Mouse (Mus musculus) c-Kit-positive CD71-positive TER-119-negative erythroid progenitor cells, embryonic 14.5 days (primary cell): ENCODE data around the gene Ptrhd1.
"Not testable (repeated sequence)": the region's sequence is repeated elsewhere in the genome, so short reads cannot be mapped to it uniquely, and the experiment has no call there.

Experiments used
- DNase-seq: peaks from one replicate; pipeline ENCODE4 v3.0.0-alpha.2; 2013; ENCODE audit warnings: low read depth

Ptrhd1 gene

DNA sequence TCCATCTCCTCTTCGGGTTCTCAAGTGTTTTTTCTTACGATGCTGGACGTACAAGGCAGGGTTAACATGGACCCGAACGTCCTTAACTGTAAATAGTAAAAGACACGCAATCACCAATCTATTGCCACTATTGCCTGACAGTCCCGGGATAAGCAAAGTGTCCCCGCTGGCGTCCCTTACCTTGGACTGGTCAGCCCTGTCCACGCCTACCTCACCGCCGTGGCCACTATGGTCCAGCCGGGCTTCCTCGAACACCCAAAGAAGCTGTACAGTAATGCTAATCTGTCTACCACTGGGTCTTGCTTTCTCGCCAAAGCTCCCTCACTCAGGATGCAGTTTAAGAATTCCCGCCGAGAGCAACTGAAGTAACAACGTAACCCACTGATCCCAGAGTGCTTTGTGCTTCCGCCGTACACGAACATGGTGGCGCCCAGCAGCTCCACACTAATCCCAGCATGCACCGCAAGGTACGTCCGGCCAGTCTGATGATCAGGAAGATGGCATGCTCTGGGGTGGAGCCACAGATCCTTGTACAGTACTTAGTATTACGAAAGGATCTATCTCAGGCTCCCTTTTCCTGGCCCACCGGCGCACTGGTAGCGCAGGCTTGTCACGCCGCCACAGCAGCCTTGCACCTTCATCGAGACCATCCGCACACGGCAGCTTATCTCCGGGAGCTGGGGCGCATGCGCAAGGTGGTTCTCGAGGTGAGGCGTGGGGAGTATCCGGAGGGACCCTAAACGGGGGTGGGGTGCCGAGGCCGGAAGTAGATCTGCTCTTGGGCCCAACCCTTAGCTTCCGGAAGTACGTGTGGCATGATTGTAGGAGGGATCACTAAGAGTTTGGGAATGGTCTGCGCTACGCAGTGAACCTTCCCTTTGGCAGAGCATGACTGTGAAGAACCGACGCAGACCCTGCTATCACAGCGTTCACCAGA, at the start of gene Ptrhd1, which contains the start of gene Cenpo:
Gene Ptrhd1, plus strand, starts transcription at position 456 of the 937 bp plus-strand sequence.
Gene Cenpo, minus strand, starts transcription at position 723 of the 937 bp plus-strand sequence.
- DNase-seq, result peak; percentile 88

DNA sequence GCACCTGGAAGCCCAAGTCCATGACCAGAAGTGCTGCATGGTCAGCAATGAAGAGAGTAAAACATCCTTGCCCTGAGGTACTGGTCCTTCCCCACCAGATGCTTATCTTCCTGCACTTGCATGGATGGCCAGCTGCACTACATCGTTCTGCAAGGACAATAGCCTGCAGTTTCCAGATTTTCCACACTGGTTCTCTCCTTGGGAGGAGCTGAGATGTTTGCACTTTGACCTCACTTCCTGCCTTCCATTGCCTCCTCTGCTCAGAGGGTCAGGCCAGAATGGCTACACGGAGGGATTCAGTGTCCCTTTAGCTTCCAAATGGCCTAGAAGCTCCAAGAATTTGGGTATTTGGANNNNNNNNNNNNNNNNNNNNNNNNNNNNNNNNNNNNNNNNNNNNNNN, 49.2 kb upstream of the Ptrhd1 start:
- DNase-seq, result no peak

DNA sequence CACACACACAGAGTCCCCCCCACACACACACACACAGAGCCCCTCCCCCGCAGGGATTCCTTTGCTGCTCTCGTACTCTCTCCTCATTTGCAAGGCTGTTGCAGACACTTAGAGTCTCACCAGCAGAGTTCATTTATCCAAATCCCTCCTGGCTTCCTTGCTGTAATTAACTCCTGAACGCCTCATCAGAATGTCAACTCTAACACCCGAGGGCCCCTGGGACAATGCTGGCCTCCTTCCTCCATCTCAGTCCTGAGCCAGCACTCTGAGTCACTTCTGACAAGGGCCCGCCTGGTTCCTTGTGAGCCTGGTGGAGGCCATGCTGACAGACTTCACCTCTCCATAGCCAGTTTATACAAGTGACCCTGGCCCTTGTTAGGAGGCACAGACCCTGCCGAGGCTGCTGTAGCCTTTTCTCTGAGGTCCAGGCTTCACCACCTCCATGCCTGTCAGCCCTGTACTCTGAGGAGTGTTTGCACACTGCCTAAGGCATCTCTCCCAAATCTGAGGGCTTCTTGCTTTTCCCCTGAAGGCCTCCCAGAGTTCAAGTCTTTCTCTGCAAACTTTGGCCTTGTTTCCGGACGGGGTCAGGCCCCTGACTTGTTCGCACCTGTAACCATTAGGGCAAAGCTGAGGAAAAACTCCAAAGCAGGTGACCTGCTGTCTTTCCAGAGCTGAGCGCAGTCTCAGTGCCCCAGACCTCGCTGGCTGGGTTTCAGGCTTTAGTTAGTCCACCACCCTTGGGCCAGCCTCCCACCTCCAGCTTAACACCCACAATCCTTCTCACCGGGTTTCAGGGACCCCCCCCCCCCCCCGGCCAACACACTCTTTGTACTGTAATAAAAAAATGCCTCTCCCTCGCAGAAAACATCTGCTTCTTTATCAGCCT, 45.4 kb upstream of the Ptrhd1 start:
- no peak for DNase-seq

DNA sequence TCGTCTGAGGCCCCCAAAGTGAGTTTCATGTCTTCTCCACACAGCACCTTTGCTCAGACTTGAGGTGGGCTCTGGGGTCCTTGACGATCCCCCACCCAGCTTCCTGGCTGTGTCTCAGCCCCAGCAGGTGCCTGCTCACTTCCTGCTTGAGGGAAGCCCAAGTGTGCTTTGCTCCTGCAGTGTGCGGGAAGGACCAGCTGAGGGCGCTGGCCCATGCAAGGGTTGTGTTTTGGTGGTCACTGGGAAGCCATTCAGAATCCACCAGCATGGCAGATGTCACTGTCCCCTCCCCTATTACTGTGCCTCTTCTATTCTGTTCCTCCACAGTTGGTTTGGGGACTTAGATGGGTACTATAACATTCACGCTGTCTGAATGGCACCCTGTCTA, 44.8 kb upstream of the Ptrhd1 start:
- DNase-seq, result no peak

DNA sequence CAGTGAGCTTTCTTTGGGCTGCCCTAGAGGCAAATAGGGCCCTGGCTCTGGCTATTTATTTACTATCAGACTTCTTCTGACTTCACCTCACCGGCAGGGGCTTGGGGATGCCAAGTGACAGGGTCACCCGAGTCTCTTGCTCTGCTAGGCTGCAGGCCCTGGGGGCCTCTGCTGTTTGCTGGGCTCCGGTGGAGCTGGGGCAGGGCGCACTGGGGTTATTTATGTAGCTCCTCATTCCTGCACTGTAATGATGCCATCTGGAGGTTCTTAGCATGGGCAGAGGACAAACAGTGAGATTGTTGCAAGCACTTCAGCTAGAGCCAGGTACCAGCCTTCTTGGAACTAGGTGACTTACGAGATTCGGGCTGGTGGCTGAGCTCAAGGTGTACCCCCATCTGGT, 41.3 kb upstream of the Ptrhd1 start:
- no peak for DNase-seq

DNA sequence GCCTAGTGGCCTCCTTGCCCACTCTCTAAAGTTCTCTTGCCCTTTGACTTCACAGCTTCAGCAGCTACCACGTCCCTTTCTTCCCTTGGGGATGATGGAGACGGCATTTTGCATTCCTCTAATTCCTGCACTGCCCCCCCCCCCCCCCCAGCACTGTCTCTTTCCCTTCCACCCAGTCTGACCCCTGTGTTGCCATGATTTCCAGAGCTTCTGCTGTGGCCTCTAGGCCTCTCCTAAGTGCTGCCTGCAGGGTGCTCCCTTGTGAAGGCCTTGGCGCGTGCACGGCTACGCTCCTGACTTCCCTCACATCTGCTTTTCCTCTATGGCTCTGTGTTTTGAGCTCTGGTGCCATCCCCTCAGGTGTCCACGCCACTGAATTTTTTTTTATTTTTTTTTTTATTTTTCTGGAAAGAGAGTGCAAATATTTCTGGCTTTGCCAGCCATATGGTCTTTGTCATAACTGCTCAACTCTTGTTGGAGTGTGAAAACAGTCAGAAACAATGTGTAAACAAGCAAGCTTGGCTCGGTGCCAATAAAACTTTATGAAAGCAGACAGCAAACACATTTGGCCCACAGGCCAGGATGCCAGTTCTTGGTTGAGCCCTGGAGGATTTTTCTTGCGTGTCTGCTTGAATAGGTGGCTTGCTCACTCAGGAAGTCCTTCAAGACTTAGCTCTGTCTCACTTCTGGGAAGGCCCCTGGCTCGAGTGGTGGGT, 40.6 kb upstream of the Ptrhd1 start:
- DNase-seq, result no peak

DNA sequence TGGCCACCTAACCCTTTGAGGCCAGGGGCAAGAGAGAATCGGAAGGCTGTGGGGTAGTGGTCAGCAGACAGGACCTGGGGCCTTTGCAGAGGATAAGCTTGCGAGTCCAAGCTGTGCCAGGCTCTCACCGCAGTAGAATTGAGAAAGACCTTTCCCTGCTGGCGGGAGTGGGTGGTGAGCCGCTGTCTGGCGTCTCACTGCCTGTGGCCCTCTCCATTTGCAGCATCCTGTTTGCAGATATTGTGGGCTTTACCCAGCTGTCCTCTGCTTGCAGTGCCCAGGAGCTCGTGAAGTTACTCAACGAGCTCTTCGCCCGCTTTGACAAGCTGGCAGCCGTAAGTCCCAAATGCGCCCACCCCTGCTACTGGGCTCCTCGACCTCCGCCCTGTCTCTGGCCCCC, 39.2 kb upstream of the Ptrhd1 start:
- no peak for DNase-seq

DNA sequence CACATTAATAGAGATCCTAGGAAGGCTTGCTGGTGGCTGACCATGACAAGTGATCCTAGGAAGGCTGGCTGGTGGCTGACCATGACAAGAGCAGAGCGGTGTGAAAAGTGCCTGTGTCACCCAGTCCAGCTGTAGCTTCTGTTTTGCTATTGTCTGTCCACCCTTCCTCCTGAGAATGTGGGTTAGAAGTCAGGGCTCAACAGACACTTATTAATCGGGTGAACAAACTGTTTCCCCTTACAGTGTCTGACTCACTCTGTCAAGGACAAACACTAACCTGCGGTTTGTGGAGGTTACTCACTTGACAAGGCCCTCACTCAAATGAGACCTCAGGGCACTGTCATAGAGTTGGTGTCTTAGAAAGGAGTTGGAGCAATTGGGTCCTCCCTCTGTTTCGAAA, 35.1 kb upstream of the Ptrhd1 start:
- no peak for DNase-seq

DNA sequence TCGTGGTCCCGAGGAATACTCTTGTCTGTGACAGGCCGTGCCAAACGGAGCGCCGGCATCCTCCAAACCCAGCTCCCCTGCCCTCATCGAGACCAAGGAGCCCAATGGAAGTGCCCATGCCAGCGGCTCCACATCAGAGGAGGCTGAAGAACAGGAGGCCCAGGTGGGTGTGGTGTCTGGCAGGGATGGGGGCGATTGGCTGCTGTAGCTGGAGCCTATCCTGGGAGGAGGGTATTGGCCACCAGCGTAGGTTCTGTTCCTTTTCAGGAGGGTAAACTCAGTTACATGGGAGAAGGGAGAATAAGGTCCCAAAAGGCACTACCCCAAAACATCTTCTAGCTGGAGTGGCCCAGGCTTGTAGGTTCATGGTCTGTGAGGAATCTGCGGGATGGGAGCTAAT, 34.6 kb upstream of the Ptrhd1 start:
- DNase-seq, result no peak

DNA sequence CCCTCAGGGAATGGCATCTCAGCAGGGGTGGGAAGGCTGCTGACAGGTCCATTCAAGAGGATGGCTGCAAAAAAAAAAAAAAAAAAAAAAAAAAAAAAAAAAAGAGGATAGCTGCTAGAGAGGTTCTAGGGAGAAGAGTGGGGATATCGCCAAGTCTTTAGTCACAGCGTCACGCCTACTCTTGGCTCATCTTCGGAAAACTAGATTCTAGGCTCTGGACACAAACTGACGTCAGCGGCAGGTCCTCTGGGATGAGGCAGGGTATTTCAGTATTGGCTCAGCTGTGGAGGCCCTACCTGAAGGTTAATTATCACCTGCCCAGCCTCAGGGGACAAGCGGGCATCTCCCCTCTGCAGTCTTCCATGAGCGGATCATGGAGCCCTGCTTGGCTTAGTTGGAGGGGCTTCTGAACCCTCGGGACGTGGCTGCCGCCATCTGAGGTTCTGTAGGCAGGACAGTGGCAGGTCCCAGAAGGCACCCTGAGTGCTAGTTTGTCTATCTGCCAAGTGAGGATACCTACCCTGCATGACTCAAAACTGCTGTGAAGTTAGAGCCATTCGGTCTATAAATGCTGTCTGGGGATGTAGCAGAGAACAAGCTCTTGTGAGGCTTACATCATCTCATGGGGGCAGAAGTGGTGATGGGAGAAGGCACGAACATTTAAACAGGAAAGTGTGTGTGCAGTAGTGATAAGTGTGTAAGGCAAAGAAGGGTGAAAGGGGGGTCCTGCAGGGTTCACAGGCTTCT, 32.2 kb upstream of the Ptrhd1 start:
- no peak for DNase-seq

DNA sequence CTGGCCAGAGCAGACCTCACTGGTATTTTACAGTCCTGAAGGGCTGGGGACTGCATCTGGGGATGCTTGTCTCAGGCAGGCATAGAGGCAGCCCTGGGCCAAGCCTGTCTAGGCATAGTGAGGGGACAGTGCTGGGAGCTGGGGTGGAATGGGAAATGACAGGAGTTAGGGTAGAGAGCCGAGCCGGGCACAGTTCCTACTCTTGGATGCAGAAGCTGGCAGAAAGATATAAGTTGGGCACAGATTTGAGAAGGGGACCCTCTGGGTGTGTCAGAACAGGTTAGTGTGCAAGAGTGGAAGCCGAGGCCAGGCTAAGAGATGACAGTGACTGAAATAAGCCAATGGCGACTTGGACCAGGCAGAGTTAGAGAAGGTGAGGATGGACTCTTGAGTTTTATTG, 31.6 kb upstream of the Ptrhd1 start:
- no peak for DNase-seq

DNA sequence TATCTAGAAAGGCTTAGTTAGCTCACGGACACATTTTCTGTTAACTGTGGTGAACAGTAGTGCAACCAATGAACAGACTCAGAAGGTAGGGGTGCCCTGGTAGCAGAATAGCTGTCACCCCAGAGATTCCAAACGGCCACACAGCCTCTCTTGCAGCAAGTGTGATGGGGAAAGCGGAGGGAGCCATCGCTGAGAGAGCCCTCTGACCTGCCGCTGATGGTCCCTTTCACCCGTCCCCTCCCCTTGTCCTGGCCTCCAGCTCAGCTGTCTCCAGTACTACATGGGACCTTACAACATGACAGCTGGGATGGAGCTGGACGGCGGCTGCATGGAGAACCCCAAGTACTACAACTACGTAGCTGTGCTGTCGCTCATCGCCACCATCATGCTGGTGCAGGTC, 27.7 kb upstream of the Ptrhd1 start:
- DNase-seq, result no peak

DNA sequence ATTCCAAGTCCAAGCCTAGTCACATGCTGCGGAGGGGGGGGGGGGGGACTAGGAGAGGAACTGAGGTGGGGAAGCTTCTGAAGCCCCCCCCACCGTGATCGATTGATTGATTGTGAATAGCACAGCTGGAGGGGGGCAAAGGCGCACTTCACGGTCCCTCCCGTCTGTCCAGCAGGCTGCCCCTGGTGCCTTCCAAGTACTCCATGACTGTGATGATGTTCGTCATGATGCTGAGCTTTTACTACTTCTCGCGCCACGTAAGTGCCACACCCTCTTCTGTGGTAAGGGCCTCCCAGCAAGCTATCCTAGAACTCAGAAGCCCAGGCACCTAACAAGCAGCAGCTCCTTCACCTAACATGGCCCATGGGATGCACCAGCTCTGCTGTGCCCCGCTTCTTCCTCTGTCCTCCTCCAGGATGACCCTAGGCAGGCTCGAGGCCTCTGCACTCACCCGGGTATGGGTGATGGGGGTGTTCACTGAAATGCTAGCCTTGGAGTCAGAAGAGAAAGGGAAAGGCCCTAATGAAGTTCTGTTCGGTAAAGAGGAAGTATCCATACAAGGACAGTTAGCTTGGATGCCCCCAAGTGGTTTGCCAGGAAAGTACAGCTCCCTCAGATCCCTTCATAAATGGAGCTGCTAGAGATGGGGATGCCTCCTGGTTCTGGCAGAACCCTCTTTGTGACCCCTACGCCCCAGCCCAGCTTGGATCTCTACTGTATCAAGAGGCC, 25.3 kb upstream of the Ptrhd1 start:
- no peak for DNase-seq

DNA sequence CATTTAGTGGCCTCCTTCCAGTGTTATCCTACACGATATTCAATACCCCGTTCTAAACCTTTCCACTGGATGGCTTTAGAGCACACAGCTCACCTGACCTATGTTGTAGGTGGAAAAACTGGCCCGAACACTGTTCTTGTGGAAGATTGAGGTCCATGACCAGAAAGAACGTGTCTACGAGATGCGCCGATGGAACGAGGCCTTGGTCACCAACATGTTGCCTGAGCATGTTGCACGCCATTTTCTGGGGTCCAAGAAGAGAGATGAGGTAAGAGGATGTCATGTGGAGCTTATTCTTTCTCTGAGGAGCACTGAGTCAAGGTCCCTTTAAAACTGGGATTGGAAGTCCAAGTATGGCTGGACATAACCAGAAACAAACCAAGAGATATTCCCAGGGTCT, 24.6 kb upstream of the Ptrhd1 start:
- DNase-seq, result no peak

DNA sequence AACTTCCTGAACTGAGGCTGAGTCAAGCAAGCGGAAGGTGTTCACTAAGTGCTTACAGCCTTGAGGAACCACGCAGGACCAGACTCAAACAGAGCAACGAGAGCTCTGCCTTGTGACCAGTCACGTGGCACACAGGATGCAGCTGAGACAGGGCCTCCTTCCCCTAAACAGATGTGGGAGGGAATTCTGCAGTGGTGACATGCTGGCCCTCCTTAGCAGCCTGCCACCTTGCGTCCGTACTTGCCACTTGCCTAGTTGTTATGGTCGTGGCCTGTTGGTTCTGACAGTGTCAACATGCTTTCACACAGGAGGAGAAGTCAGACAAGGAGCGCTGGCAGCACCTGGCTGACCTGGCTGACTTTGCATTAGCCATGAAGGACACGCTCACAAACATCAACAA, 22.7 kb upstream of the Ptrhd1 start:
- no peak for DNase-seq

DNA sequence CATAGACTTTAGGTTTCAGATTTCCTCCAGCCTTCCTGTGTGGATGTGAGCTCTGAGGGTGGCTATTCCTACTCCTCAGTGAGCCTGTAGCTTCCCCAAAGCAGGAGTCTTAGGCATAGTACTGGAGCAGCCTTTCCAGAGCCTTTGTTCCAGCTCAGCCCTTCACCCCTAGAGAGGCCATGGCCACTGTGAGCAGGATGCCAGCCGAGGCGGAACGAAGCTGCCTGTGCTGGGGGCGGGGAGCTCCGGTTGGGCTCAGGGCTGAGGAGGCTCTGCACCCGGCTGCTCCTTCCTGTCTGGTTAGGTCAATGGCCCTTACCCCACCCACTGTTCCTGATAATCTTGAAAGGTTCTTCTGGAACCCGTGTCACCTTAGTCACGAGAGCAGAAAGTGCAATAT, 20.9 kb upstream of the Ptrhd1 start:
- DNase-seq, result no peak

DNA sequence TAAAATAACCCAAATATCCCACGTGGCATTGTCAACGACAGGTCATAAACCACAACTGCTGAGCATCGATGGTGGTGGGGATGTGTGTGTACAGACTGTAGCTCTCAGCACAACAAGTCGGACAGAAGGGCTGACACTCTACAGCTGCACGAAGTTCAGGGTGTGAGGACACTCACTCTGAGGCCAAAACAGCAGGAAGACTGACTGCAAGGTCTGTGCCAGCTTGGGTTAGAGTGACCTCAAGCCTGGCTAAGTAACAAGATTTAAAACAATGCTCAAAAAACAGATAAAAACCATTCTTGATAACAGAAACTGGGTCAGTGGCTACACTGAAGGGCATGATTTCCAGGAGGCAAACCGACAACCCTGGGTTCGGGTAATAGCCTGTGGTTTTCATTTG, 3.7 kb upstream of the Ptrhd1 start:
- DNase-seq, result no peak

DNA sequence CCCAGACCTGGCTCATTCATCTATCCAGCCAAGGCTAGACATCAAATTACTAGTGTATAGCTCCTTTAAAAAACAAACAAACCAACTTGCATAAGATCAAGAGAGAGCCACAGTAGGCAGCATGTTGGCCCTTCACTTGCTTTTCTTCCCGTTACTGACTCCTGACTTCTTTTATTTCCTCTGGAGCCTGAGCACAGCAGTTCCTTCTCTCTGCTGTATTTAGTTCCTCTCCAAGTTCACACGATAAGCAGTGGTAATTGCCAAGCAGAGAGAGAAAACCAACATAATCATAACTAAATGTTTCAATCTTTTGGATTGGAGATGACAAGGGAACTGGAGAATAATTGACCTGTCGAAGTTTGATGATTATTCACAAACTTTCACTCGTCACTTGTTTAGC, 1.1 kb upstream of the Ptrhd1 start:
- no peak for DNase-seq

DNA sequence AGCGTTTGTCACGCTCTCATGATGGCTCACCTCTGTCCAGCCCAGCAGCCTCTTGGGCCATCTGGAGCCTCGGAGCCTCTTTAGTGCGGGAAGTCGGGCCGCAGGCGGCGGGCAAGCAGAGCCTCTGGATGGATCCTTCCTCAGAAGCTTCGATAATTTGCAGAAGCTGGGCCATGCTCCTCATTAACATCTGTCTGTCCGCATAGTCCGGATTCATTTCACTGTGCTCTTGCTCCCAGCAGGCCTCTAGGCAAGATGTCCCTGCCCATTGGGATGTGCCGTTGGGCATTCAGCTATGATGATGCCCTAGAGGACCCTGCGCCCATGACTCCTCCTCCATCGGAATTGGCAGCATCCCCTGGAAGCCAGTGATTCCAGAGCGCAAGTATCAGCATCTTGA, 3.7 kb downstream of the Ptrhd1 start:
- DNase-seq, result no peak

DNA sequence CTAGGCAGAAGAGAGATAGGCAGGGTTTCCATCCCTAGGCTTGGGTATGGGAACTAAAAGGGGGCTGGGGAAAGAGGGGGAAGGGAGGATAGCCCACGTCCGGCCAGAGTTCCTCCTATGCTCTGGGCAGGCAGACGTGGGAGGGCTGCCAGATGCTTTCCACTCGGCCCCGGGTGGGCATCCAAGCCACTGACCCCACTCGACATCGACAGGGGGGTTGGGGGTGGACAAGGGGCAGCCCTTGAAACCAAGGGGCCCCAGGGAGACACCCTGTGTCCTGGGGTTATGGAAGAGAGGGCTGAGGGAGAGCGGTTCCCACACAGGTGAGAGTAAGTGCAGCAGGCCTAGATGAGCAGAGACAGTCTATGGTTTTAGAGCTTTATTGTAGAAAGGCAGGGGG, 6.5 kb downstream of the Ptrhd1 start:
- DNase-seq, result not testable (repeated sequence)

DNA sequence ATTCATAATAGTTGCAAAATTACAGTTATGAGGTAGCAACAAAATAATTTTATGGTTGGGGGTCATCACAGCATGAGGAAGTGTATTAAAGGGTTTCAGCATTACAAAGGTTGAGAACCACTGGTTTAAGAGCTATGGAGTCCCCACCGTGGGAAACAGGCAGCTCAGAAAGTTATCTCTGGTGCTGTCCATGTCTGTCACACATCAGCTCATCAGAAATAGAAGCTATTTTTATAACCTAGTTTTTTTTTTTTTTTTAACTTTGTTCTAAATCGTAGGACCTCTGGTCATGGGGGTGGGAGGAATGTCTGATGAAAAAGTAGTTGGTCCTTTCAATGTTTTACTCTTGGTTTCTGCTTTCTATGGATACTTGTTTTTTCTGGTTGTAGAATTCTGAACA, 10.0 kb downstream of the Ptrhd1 start:
- no peak for DNase-seq
